Mouse (Mus musculus): ENCODE data around the gene Slc31a2. TPM values are rescaled to one million over a fixed set of nuclear protein-coding genes. Genes with fewer than 3 reads are reported as not detected.

The Slc31a2 gene
- total and polyA plus RNA-seq, 3 experiments, result 0.08 to 0.25 TPM; not detected in 1

GRCm38 (mm10) chr4:62286257-62286991, 24.1 kb downstream of the Slc31a2 start:
- no peak overlapping the region for H3K27ac ChIP-seq (ENCODE audit: control insufficient read depth, low read depth, low read length)
- no peaks in the 10 kb centered on the region; a peak in 1 of 4 replicates for H3K27me3 ChIP-seq (ENCODE audit: control insufficient read depth in 1 of 2, insufficient read depth in 2 of 2, low read length in 2 of 2)
- no peaks in the 10 kb centered on the region for H3K79me2 ChIP-seq (ENCODE audit: control insufficient read depth, insufficient read depth, low read length, poor library complexity)
- no peak overlapping the region for H3K9ac ChIP-seq (ENCODE audit: control insufficient read depth, low read depth, low read length, poor library complexity, severe bottlenecking)
- no peaks in the 10 kb centered on the region for H3K36me3 ChIP-seq (ENCODE audit: control insufficient read depth in 1 of 2, insufficient read depth in 2 of 2, low read length in 2 of 2)
- no peaks in the 10 kb centered on the region for H3K4me1 ChIP-seq (ENCODE audit: control insufficient read depth in 1 of 2, insufficient read depth in 2 of 2, low read length in 2 of 2)
- no peaks in the 10 kb centered on the region for H3K9me3 ChIP-seq (replicated peaks; ENCODE audit: insufficient read depth, low read length)
- DNase-seq (ENCODE audit: low read depth, low spot score), result no peak
- H3K4me3 ChIP-seq (ENCODE audit: control insufficient read depth in 1 of 2, insufficient read depth in 1 of 2, low read depth in 2 of 2, low read length in 2 of 2), result no peak overlapping the region
- TF ChIP-seq GATA1 (IDR thresholded peaks at IDR 0.05; ENCODE audit: low read depth, low read length) (no peak), CHD2 (IDR thresholded peaks at IDR 0.05; ENCODE audit: low read length) (no peak), USF1 (IDR thresholded peaks at IDR 0.05; ENCODE audit: low read depth, low read length) (no peak), SIN3A (IDR thresholded peaks at IDR 0.05; ENCODE audit: low read length) (no peak), POLR2AphosphoS2 (IDR thresholded peaks at IDR 0.05; ENCODE audit: low read length) (no peak), MAFK (IDR thresholded peaks at IDR 0.05; ENCODE audit: borderline replicate concordance, low read depth, low read length) (no peak), MEF2A (IDR thresholded peaks at IDR 0.05; ENCODE audit: extremely low read depth, insufficient replicate concordance, low read depth, low read length, poor library complexity, severe bottlenecking) (no peak), TBP (IDR thresholded peaks at IDR 0.05; ENCODE audit: low read depth, low read length) (no peak), ETS1 (IDR thresholded peaks at IDR 0.05; ENCODE audit: low read depth, low read length) (no peak), MXI1 (IDR thresholded peaks at IDR 0.05; ENCODE audit: low read depth, low read length) (no peak), TAL1 (IDR thresholded peaks at IDR 0.05; ENCODE audit: low read length) (no peak), POLR2A (IDR thresholded peaks at IDR 0.05; ENCODE audit: control insufficient read depth in 1 of 2, insufficient read depth in 1 of 2, low read depth in 1 of 2, low read length in 2 of 2, poor library complexity in 1 of 2) (no peak), RAD21 (IDR thresholded peaks at IDR 0.05; ENCODE audit: low read depth, low read length) (no peak), ZC3H11A (IDR thresholded peaks at IDR 0.05; ENCODE audit: low read depth, low read length) (no peak), MYB (IDR thresholded peaks at IDR 0.05; ENCODE audit: low read depth, low read length) (no peak), SMC3 (IDR thresholded peaks at IDR 0.05; ENCODE audit: low read depth, low read length) (no peak), KAT2A (conservative IDR thresholded peaks at IDR 0.05; ENCODE audit: low read depth, low read length) (no peak), HCFC1 (IDR thresholded peaks at IDR 0.05; ENCODE audit: low read depth, low read length) (no peak)

- no peaks in the 10 kb centered on the region for H3K79me2 ChIP-seq (ENCODE audit: control insufficient read depth, insufficient read depth, low read length, poor library complexity)
- H3K9ac ChIP-seq (ENCODE audit: control insufficient read depth, low read depth, low read length, poor library complexity, severe bottlenecking), result no peak overlapping the region
- no peaks in the 10 kb centered on the region; a peak in 1 of 4 replicates for H3K27me3 ChIP-seq (ENCODE audit: control insufficient read depth in 1 of 2, insufficient read depth in 2 of 2, low read length in 2 of 2)
- no peak overlapping the region for H3K4me3 ChIP-seq (ENCODE audit: control insufficient read depth in 1 of 2, insufficient read depth in 1 of 2, low read depth in 2 of 2, low read length in 2 of 2)
- no peak for DNase-seq (ENCODE audit: low read depth, low spot score)
- no peaks in the 10 kb centered on the region for H3K36me3 ChIP-seq (ENCODE audit: control insufficient read depth in 1 of 2, insufficient read depth in 2 of 2, low read length in 2 of 2)
- H3K27ac ChIP-seq (ENCODE audit: control insufficient read depth, low read depth, low read length), result no peak overlapping the region
- no peaks in the 10 kb centered on the region for H3K9me3 ChIP-seq (replicated peaks; ENCODE audit: insufficient read depth, low read length)
- no peaks in the 10 kb centered on the region for H3K4me1 ChIP-seq (ENCODE audit: control insufficient read depth in 1 of 2, insufficient read depth in 2 of 2, low read length in 2 of 2)
- no peak for TF ChIP-seq JUND (IDR thresholded peaks at IDR 0.05; ENCODE audit: low read depth, low read length)
- no peak for TF ChIP-seq NELFE (IDR thresholded peaks at IDR 0.05; ENCODE audit: low read depth, low read length)
- no peak for TF ChIP-seq GATA1 (IDR thresholded peaks at IDR 0.05; ENCODE audit: low read depth, low read length)
- no peak for TF ChIP-seq SIN3A (IDR thresholded peaks at IDR 0.05; ENCODE audit: low read length)
- no peak for TF ChIP-seq MYC (IDR thresholded peaks at IDR 0.05; ENCODE audit: low read depth, low read length)
- no peak for TF ChIP-seq BHLHE40 (IDR thresholded peaks at IDR 0.05; ENCODE audit: borderline replicate concordance, low read depth, low read length)
- TF ChIP-seq RCOR1 (IDR thresholded peaks at IDR 0.05; ENCODE audit: low read depth, low read length), result peak; percentile 71; the same call in 1 of the 2 replicates
Observed at GRCm38 (mm10) chr4:62286992-62287900, 24.9 kb downstream of the Slc31a2 start.
